Mouse (Mus musculus) colon, adult 2 months (tissue): ENCODE data around the gene Olfr782. TPM values are rescaled to one million over a fixed set of nuclear protein-coding genes. Genes with fewer than 3 reads are reported as not detected.

ENCODE experiments used
- polyA plus RNA-seq: library from polyadenylated mRNA; depleted of rRNA; stranded (reverse); fragments of >200 nt; gene quantifications from 2 replicates; pipeline ENCODE4 v1.2.3, GENCODE M21; 2012; rRNA removed

Olfr782 gene
- polyA plus RNA-seq = not detected in 2 replicates

DNA sequence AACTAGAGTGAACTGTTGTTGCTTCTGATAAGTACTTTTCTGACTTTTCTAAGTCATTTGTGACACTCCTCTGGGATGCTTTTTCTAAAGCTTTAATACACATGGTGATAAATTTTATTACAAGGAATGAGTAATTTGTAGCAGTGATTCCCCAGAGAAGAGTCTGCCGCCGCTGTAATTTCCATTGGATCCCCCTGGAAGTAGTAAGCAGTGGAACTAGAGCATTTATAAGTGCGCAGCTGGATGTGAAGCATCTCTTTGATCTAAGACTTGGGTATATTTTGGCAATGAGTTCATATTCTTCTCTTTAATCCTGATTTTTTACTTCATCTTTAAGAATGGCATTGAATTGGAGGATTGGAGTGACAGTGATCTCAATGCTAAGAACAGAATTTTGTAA is at the start of gene Olfr782:
Olfr782 (plus strand) TSS at position 301 of the 400 bp plus-strand sequence.

DNA sequence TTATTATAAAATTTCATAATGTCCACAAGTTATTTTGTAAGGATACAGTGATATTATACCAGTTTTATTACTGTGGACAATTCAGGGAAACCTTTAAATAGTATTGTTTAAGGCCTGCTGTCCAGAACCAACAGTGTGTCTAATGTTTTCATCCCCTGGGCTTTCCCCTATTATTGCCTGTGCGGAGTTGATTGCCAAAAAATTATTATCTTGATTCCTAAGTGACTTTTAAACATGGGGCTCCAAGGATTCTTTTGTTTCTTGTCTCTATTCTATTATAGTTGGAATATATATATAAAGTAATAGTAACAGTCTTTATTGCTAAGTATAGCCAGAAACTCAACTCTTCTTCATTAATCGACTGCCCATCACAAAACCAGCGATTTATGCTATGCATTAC is 30.8 kb upstream of the Olfr782 start, which contains the start of gene Olfr780:
Olfr780 (plus strand) TSS at position 301 of the 400 bp plus-strand sequence.

GRCm38 (mm10) chr10:129328554-129328953 is 20.1 kb upstream of the Olfr782 start, which contains the start of gene Olfr781:
TSS of gene Olfr781 (plus strand) at chr10:129328854.

GRCm38 (mm10) chr10:129383783-129384182 is 35.1 kb downstream of the Olfr782 start, which contains the start of gene Olfr784:
TSS of gene Olfr784 (plus strand) at chr10:129384083.

Other genes starting within 250 kb of the Olfr782 start
- not detected in 2 replicates for gene Olfr768, start 249.5 kb upstream of the Olfr782 start, polyA plus RNA-seq
- not detected in 2 replicates for gene Olfr769, start 231.0 kb upstream of the Olfr782 start, polyA plus RNA-seq
- gene Olfr770, start 209.9 kb upstream of the Olfr782 start, polyA plus RNA-seq = not detected in 2 replicates
- not detected in 2 replicates for gene Olfr771, start 184.1 kb upstream of the Olfr782 start, polyA plus RNA-seq
- not detected in 2 replicates for gene Olfr772, start 170.9 kb upstream of the Olfr782 start, polyA plus RNA-seq
- not detected in 2 replicates for gene Olfr773, start 161.4 kb upstream of the Olfr782 start, polyA plus RNA-seq
- not detected in 2 replicates for gene Olfr774, start 112.6 kb upstream of the Olfr782 start, polyA plus RNA-seq
- not detected in 2 replicates for gene Olfr775, start 100.4 kb upstream of the Olfr782 start, polyA plus RNA-seq
- not detected in 2 replicates for gene Olfr776, start 89.7 kb upstream of the Olfr782 start, polyA plus RNA-seq
- gene Olfr777, start 77.4 kb upstream of the Olfr782 start, polyA plus RNA-seq = not detected in 2 replicates
- not detected in 2 replicates for gene Olfr780, start 30.7 kb upstream of the Olfr782 start, polyA plus RNA-seq
- not detected in 2 replicates for gene Olfr781, start 20.0 kb upstream of the Olfr782 start, polyA plus RNA-seq
- gene Olfr784, start 35.2 kb downstream of the Olfr782 start, polyA plus RNA-seq = 0.06 TPM in 2 replicates
- gene Olfr785, start 56.6 kb downstream of the Olfr782 start, polyA plus RNA-seq = not detected in 2 replicates
- not detected in 2 replicates for gene Olfr786, start 78.5 kb downstream of the Olfr782 start, polyA plus RNA-seq
- not detected in 2 replicates for gene Olfr787, start 113.0 kb downstream of the Olfr782 start, polyA plus RNA-seq
- gene Olfr788, start 122.1 kb downstream of the Olfr782 start, polyA plus RNA-seq = not detected in 2 replicates
- gene Olfr789, start 135.9 kb downstream of the Olfr782 start, polyA plus RNA-seq = not detected in 2 replicates
- gene Olfr790, start 149.6 kb downstream of the Olfr782 start, polyA plus RNA-seq = not detected in 2 replicates
- not detected in 2 replicates for gene Olfr791, start 172.9 kb downstream of the Olfr782 start, polyA plus RNA-seq
- gene Olfr792, start 190.3 kb downstream of the Olfr782 start, polyA plus RNA-seq = not detected in 2 replicates
- gene Olfr794, start 218.8 kb downstream of the Olfr782 start, polyA plus RNA-seq = not detected in 2 replicates